Mouse (Mus musculus) lung, postnatal 10 days (tissue): ENCODE results near the gene Trpv5.

Source experiments
- DNase-seq: peaks from one replicate; pipeline ENCODE4 v3.0.0; 2021

The Trpv5 gene

GRCm38 (mm10) chr6:41637927-41638506, 42.6 kb downstream of the Trpv5 start:
- no peak for DNase-seq

GRCm38 (mm10) chr6:41637393-41637792, 43.2 kb downstream of the Trpv5 start:
- DNase-seq, result no peak

GRCm38 (mm10) chr6:41636178-41636577, 44.4 kb downstream of the Trpv5 start, which contains the start of gene Trpv6:
Trpv6 (minus strand) TSS chr6:41636405.
- DNase-seq, result no peak

GRCm38 (mm10) chr6:41635211-41635610, 45.4 kb downstream of the Trpv5 start:
- DNase-seq, result no peak

GRCm38 (mm10) chr6:41631549-41631948, 49.0 kb downstream of the Trpv5 start:
- DNase-seq, result no peak

GRCm38 (mm10) chr6:41630791-41631190, 49.8 kb downstream of the Trpv5 start:
- no peak for DNase-seq

GRCm38 (mm10) chr6:41628180-41628579, 52.4 kb downstream of the Trpv5 start:
- DNase-seq, result no peak

GRCm38 (mm10) chr6:41622661-41623060, 57.9 kb downstream of the Trpv5 start:
- peak; percentile 32 for DNase-seq

- DNase-seq, result no peak
Observed at GRCm38 (mm10) chr6:41621241-41621990, 59.2 kb downstream of the Trpv5 start.

GRCm38 (mm10) chr6:41620173-41620798, 60.3 kb downstream of the Trpv5 start:
- no peak for DNase-seq

- no peak for DNase-seq
Observed at GRCm38 (mm10) chr6:41607637-41608036, 72.9 kb downstream of the Trpv5 start.

- peak; percentile 77 for DNase-seq
Observed at GRCm38 (mm10) chr6:41606214-41606613, 74.4 kb downstream of the Trpv5 start.

- DNase-seq, result no peak
Observed at GRCm38 (mm10) chr6:41605794-41606104, 74.8 kb downstream of the Trpv5 start.

- peak; percentile 87 for DNase-seq
Observed at GRCm38 (mm10) chr6:41605061-41605793, 75.3 kb downstream of the Trpv5 start, which contains the start of gene Ephb6. Ephb6 (plus strand) TSS chr6:41605482.

- peak; percentile 54 for DNase-seq
Observed at GRCm38 (mm10) chr6:41604401-41605050, 76.0 kb downstream of the Trpv5 start.
